Mouse (Mus musculus) T-cell, adult 2 months (primary cell): ENCODE measurements around the gene Drd5.

Source experiments
- DNase-seq: peaks from one replicate; pipeline ENCODE4 v3.0.0; 2022; ENCODE audit warnings: low spot score

The Drd5 gene

GRCm38 (mm10) chr5:38318966-38319786 is at the start of gene Drd5:
Gene Drd5 (plus strand): TSS chr5:38319367.
- DNase-seq: no peak

GRCm38 (mm10) chr5:38270942-38271341 is 48.2 kb upstream of the Drd5 start:
- DNase-seq: no peak

GRCm38 (mm10) chr5:38273831-38274230 is 45.3 kb upstream of the Drd5 start:
- no peak for DNase-seq

GRCm38 (mm10) chr5:38275771-38276170 is 43.4 kb upstream of the Drd5 start, which contains the start of gene Otop1:
Gene Otop1 (plus strand): TSS chr5:38275972.
- no peak for DNase-seq

GRCm38 (mm10) chr5:38276451-38276850 is 42.7 kb upstream of the Drd5 start:
- DNase-seq: no peak

GRCm38 (mm10) chr5:38277098-38277866 is 41.9 kb upstream of the Drd5 start:
- DNase-seq: no peak

DNA sequence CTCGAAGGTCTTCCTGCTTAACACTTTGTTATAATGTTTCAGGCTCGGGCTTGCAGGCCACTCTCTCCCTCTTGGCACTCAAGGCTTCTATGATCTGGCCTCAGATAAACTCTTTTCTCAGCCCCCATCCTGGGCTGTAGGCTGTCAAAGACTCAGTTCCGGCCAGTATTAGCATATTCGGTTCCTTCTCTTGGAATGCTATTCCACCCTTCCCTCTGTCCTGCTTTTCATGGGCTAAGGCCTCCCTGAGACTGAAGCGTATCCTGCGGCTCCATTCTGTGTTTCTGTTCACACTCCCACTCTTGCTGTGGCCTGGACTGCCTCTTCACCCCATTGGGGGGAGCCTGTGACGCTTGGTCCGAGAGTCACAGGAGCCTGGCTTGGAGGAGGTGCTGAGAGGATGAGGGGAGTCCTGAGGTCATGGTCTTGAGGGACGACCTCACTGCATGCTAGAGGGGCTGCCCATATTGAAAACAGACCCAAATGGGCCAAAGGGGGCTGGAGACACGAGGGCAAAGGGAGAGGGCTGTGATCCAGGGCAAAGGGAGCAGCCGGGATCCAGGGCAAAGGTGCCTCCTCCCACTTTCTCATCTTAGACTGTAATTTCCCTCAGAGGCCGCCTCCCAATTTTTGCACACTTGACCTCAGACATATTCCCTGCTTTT is 41.1 kb upstream of the Drd5 start:
- no peak for DNase-seq

DNA sequence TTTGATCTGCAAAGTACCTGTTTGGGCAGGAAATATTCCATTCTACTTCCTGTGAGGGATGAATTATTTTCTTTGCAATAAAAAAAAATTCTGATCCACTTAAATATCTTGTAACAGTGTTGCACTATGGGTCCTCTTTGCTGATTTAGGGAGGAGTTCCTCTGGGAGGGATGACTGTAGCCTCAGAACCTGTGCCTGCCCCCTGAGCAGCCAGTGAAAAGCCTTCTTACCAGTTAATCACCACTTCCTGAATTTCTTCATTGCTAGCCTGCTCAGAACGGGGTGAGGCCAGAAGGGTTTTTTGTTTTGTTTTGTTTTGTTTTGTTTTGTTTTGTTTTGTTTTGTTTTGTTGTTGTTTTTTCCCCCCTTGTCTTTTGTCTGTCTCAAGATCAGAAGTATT is 39.1 kb upstream of the Drd5 start:
- no peak for DNase-seq

GRCm38 (mm10) chr5:38285724-38286123 is 33.4 kb upstream of the Drd5 start:
- DNase-seq: no peak

DNA sequence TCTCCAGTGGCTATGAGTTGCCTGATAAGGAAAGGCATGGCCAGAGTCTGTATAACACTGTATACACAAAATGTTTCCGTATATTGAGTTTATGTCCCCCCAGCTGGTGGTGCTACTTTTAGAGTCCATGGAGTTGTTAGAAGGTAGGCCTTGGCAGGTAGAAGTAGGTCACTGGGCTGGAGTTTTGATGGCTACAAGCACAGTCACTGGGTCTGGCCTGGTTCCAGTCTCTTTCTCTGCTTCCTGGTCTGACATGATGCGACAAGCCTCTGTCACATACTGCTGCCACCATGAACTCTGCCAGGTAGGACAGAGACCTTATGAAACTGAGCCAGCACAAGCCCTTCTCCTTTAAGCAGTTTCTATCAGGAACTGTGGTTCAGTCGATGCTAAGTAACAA is 30.7 kb upstream of the Drd5 start:
- DNase-seq: no peak

GRCm38 (mm10) chr5:38301761-38302411 is 17.3 kb upstream of the Drd5 start:
- DNase-seq: no peak

- no peak for DNase-seq
These were observed 16.5 kb upstream of the Drd5 start for GRCm38 (mm10) chr5:38302651-38303050.

GRCm38 (mm10) chr5:38305241-38305640 is 13.9 kb upstream of the Drd5 start:
- DNase-seq: no peak

GRCm38 (mm10) chr5:38307255-38308101 is 11.7 kb upstream of the Drd5 start:
- peak; percentile 77 for DNase-seq

DNA sequence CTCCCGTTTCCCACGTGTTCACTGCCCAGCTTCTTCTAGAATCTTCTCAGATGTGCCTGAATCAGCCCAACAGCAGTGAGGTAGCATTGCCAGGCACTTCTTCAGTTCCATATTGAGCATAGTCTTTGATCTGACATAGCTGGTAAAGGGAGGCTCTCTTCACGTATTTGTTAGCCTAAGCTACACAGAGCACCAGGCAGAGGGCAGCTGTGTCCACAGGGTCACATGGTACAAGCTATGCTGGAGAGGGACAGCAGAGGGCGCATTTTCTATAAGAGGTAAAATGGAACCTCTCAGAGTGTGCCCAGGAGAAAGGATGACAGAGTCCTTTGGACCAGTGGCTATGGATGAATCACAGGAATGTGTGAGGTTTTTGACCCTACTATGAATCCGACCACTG is 10.3 kb upstream of the Drd5 start:
- DNase-seq: peak; percentile 25

DNA sequence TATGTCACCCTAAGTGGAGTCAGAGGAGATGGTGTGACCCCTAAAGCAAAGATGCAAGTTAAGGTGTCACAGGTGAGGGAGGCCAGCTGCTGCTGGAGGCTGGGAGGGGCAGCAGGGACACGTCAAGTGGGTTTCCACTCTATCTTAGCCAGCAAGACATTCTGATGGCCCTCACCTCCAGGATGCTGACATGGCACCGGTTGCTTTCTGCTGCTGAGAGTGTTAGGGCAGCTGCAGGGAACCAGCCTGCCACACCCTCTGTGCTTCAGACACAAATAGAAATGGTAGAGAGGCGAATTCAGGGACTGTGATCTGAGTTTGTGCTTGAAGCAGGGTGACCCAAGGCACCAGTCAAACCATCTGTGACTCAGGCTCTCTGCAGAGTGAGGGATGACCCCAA is 9.4 kb upstream of the Drd5 start:
- DNase-seq: no peak

DNA sequence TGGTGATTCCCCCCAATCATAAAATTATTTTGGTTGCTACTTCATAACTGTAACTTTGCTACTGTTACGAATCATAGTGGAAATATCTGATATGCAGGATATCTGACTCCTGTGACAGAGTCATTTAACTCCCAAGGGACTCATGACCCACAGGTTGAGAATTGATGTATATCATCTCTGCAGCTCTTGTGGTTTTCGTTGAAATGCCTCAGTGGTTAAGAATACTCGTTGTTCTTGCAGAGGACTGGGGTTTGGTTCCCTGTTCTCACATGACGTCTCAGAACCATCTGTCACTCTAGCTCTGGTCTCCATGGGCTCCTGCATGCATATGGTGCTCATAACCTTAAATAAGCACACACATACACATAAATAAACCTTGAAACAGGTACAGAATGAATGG is 14.2 kb downstream of the Drd5 start:
- DNase-seq: no peak

DNA sequence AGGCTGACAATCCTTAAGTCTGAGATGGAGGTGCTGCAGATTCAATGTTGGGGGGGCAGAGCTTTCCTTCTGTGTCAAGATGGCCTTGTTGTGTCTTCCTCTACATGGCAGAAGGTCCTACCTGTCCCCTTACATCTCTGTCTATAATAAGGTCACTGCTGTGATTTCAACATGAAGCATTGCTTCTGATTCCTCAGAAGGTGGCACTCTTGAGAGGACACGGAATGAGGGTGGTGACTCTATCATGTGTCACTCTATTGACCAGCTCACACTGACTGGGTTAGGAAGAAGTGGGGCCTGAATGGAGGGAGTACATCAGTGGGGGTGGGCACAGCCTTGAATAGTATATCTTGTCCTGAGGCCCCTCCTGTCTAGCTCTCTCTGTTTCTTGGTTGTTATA is 15.4 kb downstream of the Drd5 start:
- no peak for DNase-seq

GRCm38 (mm10) chr5:38343101-38343500 is 23.9 kb downstream of the Drd5 start:
- no peak for DNase-seq

DNA sequence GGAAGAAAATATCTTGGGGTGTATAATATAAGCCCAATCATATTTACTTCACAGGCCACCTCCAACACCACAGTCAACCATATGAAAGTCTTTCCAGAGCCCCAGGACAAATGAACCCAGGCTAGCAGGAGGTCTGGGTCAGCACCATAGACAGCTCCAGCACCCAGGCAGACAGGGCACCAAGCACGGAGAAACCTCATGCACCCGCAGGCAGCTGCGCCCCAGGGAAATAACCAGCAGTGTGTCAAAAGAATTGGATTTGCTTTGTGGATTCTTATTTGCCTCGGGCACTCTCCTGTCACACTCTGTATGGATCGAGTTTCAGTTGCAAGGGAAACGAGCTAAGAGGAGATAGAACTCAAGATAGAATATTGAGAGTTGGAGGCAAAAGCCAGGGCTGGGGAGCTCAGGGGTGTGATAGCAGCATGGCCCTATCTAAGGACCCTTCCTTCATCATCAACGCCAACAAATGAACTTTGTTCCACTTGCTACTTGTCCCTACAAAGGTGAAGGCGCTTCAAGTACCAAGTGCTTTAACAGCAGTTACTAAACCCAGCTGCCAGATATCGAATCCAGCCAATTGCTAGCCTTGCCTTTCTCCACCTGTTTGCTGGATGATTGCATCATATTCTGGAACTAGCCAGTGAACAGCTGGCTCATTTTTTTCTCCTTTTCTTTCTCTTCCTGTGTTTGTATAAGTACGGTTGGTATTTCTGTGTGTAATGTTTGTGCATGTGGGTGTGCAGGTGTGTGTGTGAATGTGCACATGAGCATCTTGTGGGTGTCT is 27.7 kb downstream of the Drd5 start:
- DNase-seq: no peak
